Mouse (Mus musculus) kidney, adult 2 months (tissue): ENCODE results near the gene Uchl4. TPM values are rescaled to one million over a fixed set of nuclear protein-coding genes. Genes with fewer than 3 reads are reported as not detected.

Source experiments
- DNase-seq: peaks from one replicate; pipeline ENCODE4 v3.0.0; 2021
- H3K27ac ChIP-seq: fragments of 200-500 bp; 2 replicates; pipeline ENCODE4 v1.5.1; 2012; ENCODE audit warnings: low read depth, low read length, control low read depth, inconsistent platforms; ENCODE audit not compliant: insufficient read depth
- H3K27me3 ChIP-seq: fragments of 200-500 bp; replicated peaks from 2 replicates; pipeline ENCODE4 v1.6.1; 2012; ENCODE audit warnings: mild to moderate bottlenecking, moderate library complexity, low read length, inconsistent platforms; ENCODE audit not compliant: control insufficient read depth, insufficient read depth
- H3K36me3 ChIP-seq: fragments of 200-500 bp; 2 replicates; pipeline ENCODE4 v1.6.1; 2012; ENCODE audit warnings: mild to moderate bottlenecking, moderate library complexity, low read length, inconsistent platforms; ENCODE audit not compliant: control insufficient read depth, insufficient read depth
- H3K4me1 ChIP-seq: fragments of 200-500 bp; 2 replicates; pipeline ENCODE4 v1.6.1; 2011; ENCODE audit warnings: low read length; ENCODE audit not compliant: control insufficient read depth, insufficient read depth
- H3K4me3 ChIP-seq: fragments of 200-500 bp; 2 replicates; pipeline ENCODE4 v1.5.1; 2011; ENCODE audit warnings: mild to moderate bottlenecking, low read depth, low read length, control low read depth; ENCODE audit not compliant: insufficient read depth
- CTCF ChIP-seq: fragments of 200-500 bp; conservative IDR thresholded peaks from 2 replicates; pipeline ENCODE4 v1.5.1; 2011; ENCODE audit warnings: low read depth, mild to moderate bottlenecking, control low read depth, low read length, moderate library complexity, mixed read lengths; ENCODE audit not compliant: insufficient read depth, insufficient read length
- POLR2A ChIP-seq: fragments of 200-500 bp; IDR thresholded peaks from one replicate; pipeline ENCODE4 v1.6.1; 2011; ENCODE audit warnings: low read depth, low read length, control low read depth
- WGBS: fragments of 180-500 bp; shearing (Covaris S2); methylation state at CpG from one replicate; pipeline ENCODE4 v1.1.7; 2018; 5-methylcytosine and 5-hydroxymethylcytosine counted together
- polyA plus RNA-seq: library from polyadenylated mRNA; depleted of rRNA; stranded (reverse); fragments of >200 nt; gene quantifications from 2 replicates; pipeline ENCODE4 v1.2.3, GENCODE M21; 2012; rRNA removed

Uchl4 gene
- polyA plus RNA-seq, 1 experiment: 0.11 TPM

GRCm38 (mm10) chr9:64281781-64282178, 46.8 kb downstream of the Uchl4 start:
- TF ChIP-seq POLR2A (no peak), CTCF (no peak)

GRCm38 (mm10) chr9:64282404-64282987, 47.5 kb downstream of the Uchl4 start:
- TF ChIP-seq CTCF: no peak
- TF ChIP-seq POLR2A: no peak
- Histone ChIP-seq H3K27me3 (no peaks in the 10 kb centered on the region), H3K36me3 (no peaks in the 10 kb centered on the region), H3K27ac (no peak overlapping the region), H3K4me3 (no peak overlapping the region), H3K4me1 (no peaks in the 10 kb centered on the region; the same call in 1 of the 2 replicates)
- WGBS: 37% methylated on average over 5 of the region's 5 CpGs
- no peak for DNase-seq

More at GRCm38 (mm10) chr9:64281781-64282178, 46.8 kb downstream of the Uchl4 start:
- WGBS: under 1% methylated on average over 24 of the region's 24 CpGs
- DNase-seq: no peak
- no peaks in the 10 kb centered on the region for H3K27me3 ChIP-seq
- no peak overlapping the region for H3K27ac ChIP-seq
- H3K36me3 ChIP-seq: no peaks in the 10 kb centered on the region
- H3K4me3 ChIP-seq: peak overlapping the region; percentile 83
- no peaks in the 10 kb centered on the region; the same call in 1 of the 2 replicates for H3K4me1 ChIP-seq

Other genes starting within 250 kb of the Uchl4 start
- gene Smad6, start 213.1 kb upstream of the Uchl4 start, polyA plus RNA-seq: 15.9 and 22.8 TPM in 2 replicates
- 5.1 and 6.9 TPM in 2 replicates for gene Lctl, start 118.1 kb upstream of the Uchl4 start, polyA plus RNA-seq
- 0.35 and 0.77 TPM in 2 replicates for gene Zwilch, start 62.1 kb upstream of the Uchl4 start, polyA plus RNA-seq
- 373 and 421 TPM in 2 replicates for gene Rpl4, start 61.8 kb upstream of the Uchl4 start, polyA plus RNA-seq
- gene Snapc5, start 55.9 kb upstream of the Uchl4 start, polyA plus RNA-seq: 15.8 and 24.9 TPM in 2 replicates
- 40.8 and 46.3 TPM in 2 replicates for gene Map2k1, start 18.4 kb downstream of the Uchl4 start, polyA plus RNA-seq
- 3.2 and 5.5 TPM in 2 replicates for gene Tipin, start 46.4 kb downstream of the Uchl4 start, polyA plus RNA-seq
- 13.0 and 13.6 TPM in 2 replicates for gene Dis3l, start 106.1 kb downstream of the Uchl4 start, polyA plus RNA-seq
- 0.16 and 0.23 TPM in 2 replicates for gene Megf11, start 150.4 kb downstream of the Uchl4 start, polyA plus RNA-seq